Mouse (Mus musculus): ENCODE measurements around the gene Dyrk3. TPM values are rescaled to one million over a fixed set of nuclear protein-coding genes. Genes with fewer than 3 reads are reported as not detected.
"Not testable (repeated sequence)": the region's sequence is repeated elsewhere in the genome, so short reads cannot be mapped to it uniquely, and the experiment has no call there.

Dyrk3 gene
- polyA plus RNA-seq, 1 experiment: 0.52 TPM

GRCm38 (mm10) chr1:131155456-131155855 is 17.3 kb upstream of the Dyrk3 start:
- DNase-seq (ENCODE audit: low spot score): no peak

GRCm38 (mm10) chr1:131153018-131153629 is 15.0 kb upstream of the Dyrk3 start, which contains the start of gene Eif2d:
Gene Eif2d, plus strand, starts transcription at chr1:131153181.
- DNase-seq (ENCODE audit: low spot score): peak; percentile 75

GRCm38 (mm10) chr1:131149496-131149895 is 11.4 kb upstream of the Dyrk3 start:
- DNase-seq (ENCODE audit: low spot score): no peak

GRCm38 (mm10) chr1:131146181-131146614 is 8.1 kb upstream of the Dyrk3 start:
- DNase-seq (ENCODE audit: low spot score): no peak

GRCm38 (mm10) chr1:131145222-131145621 is 7.1 kb upstream of the Dyrk3 start:
- DNase-seq (ENCODE audit: low spot score): not testable (repeated sequence)

- DNase-seq (ENCODE audit: low spot score): no peak
Observed at GRCm38 (mm10) chr1:131142472-131142871, 4.3 kb upstream of the Dyrk3 start.

- DNase-seq (ENCODE audit: low spot score): no peak
Observed at GRCm38 (mm10) chr1:131141449-131141848, 3.3 kb upstream of the Dyrk3 start.

- DNase-seq (ENCODE audit: low spot score): no peak
Observed at GRCm38 (mm10) chr1:131139102-131140095, 1.3 kb upstream of the Dyrk3 start.

- no peak for DNase-seq (ENCODE audit: low spot score)
Observed at GRCm38 (mm10) chr1:131137717-131138118, 422 bp downstream of the Dyrk3 start.

GRCm38 (mm10) chr1:131137111-131137510 is 1.0 kb downstream of the Dyrk3 start:
- no peak for DNase-seq (ENCODE audit: low spot score)

- DNase-seq (ENCODE audit: low spot score): no peak
Observed at GRCm38 (mm10) chr1:131135960-131136629, 2.0 kb downstream of the Dyrk3 start.

GRCm38 (mm10) chr1:131134942-131135522 is 3.1 kb downstream of the Dyrk3 start:
- DNase-seq (ENCODE audit: low spot score): no peak

- DNase-seq (ENCODE audit: low spot score): no peak
Observed at GRCm38 (mm10) chr1:131134231-131134630, 3.9 kb downstream of the Dyrk3 start.

- DNase-seq (ENCODE audit: low spot score): no peak
Observed at GRCm38 (mm10) chr1:131125987-131126744, 12.0 kb downstream of the Dyrk3 start.

- DNase-seq (ENCODE audit: low spot score): no peak
Observed at GRCm38 (mm10) chr1:131123522-131124265, 14.4 kb downstream of the Dyrk3 start.

- no peak for DNase-seq (ENCODE audit: low spot score)
Observed at GRCm38 (mm10) chr1:131121987-131122386, 16.2 kb downstream of the Dyrk3 start.

- no peak for DNase-seq (ENCODE audit: low spot score)
Observed at GRCm38 (mm10) chr1:131119026-131119425, 19.1 kb downstream of the Dyrk3 start.

GRCm38 (mm10) chr1:131118530-131118929 is 19.6 kb downstream of the Dyrk3 start:
- DNase-seq (ENCODE audit: low spot score): no peak

GRCm38 (mm10) chr1:131116430-131117011 is 21.6 kb downstream of the Dyrk3 start:
- DNase-seq (ENCODE audit: low spot score): no peak

- no peak for DNase-seq (ENCODE audit: low spot score)
Observed at GRCm38 (mm10) chr1:131115932-131116331, 22.2 kb downstream of the Dyrk3 start.

Measured in urinary bladder, adult 2 months (tissue).